Mouse (Mus musculus) lung, embryonic 16.5 days (tissue): Measurements from ENCODE around the gene Abhd14b. TPM values are rescaled to one million over a fixed set of nuclear protein-coding genes. Genes with fewer than 3 reads are reported as not detected.
"Not testable (repeated sequence)": the region's sequence is repeated elsewhere in the genome, so short reads cannot be mapped to it uniquely, and the experiment has no call there.

Source experiments
- ATAC-seq: fragments of 200-750 bp; cut with Nextera tagmentation; 2 replicates; pipeline ENCODE4 v1.8.0; 2017; ENCODE audit warnings: low read depth, mild to moderate bottlenecking, moderate library complexity
- H3K27ac ChIP-seq: fragments of 300-500 bp; sonication (generic); 2 replicates; pipeline ENCODE4 v1.5.1; 2014; ENCODE audit warnings: mild to moderate bottlenecking, control low read depth, low read length
- H3K27me3 ChIP-seq: fragments of 300-500 bp; sonication (generic); 2 replicates; pipeline ENCODE4 v1.6.1; 2014; ENCODE audit warnings: low read depth, low read length, mixed read lengths; ENCODE audit not compliant: control insufficient read depth, insufficient read depth
- H3K36me3 ChIP-seq: fragments of 300-500 bp; sonication (generic); 2 replicates; pipeline ENCODE4 v1.6.1; 2014; ENCODE audit warnings: low read length; ENCODE audit not compliant: control insufficient read depth, insufficient read depth
- H3K4me1 ChIP-seq: fragments of 300-500 bp; sonication (generic); replicated peaks from 2 replicates; pipeline ENCODE4 v1.6.1; 2014; ENCODE audit warnings: low read length, mixed read lengths; ENCODE audit not compliant: control insufficient read depth, insufficient read depth
- H3K4me2 ChIP-seq: fragments of 300-500 bp; sonication (generic); 2 replicates; pipeline ENCODE4 v1.6.1; 2014; ENCODE audit warnings: low read depth, low read length, control low read depth
- H3K4me3 ChIP-seq: fragments of 300-500 bp; sonication (generic); 2 replicates; pipeline ENCODE4 v1.5.1; 2014; ENCODE audit warnings: mild to moderate bottlenecking, low read length, control low read depth
- H3K9ac ChIP-seq: fragments of 300-500 bp; sonication (generic); 2 replicates; pipeline ENCODE4 v1.6.1; 2014; ENCODE audit warnings: low read length, control low read depth
- H3K9me3 ChIP-seq: fragments of 300-500 bp; sonication (generic); 2 replicates; pipeline ENCODE4 v1.6.1; 2016; ENCODE audit warnings: low read length; ENCODE audit not compliant: control insufficient read depth
- WGBS: fragments of 180-500 bp; shearing (Covaris S2); extraction: QIAGEN DNeasy Blood & Tissue Kit; methylation state at CpG from one replicate; pipeline ENCODE4 v1.1.7; 2014; 5-methylcytosine and 5-hydroxymethylcytosine counted together
- polyA plus RNA-seq: library from polyadenylated mRNA; unstranded; fragments of >200 nt; fragmentation: Nextera tagmentation; extraction: Ambion mirVana; gene quantifications from 2 replicates; pipeline ENCODE4 v1.2.1, GENCODE M21; 2015

Abhd14b gene
- polyA plus RNA-seq, 1 experiment from 2014 or later = 18.0 TPM

DNA sequence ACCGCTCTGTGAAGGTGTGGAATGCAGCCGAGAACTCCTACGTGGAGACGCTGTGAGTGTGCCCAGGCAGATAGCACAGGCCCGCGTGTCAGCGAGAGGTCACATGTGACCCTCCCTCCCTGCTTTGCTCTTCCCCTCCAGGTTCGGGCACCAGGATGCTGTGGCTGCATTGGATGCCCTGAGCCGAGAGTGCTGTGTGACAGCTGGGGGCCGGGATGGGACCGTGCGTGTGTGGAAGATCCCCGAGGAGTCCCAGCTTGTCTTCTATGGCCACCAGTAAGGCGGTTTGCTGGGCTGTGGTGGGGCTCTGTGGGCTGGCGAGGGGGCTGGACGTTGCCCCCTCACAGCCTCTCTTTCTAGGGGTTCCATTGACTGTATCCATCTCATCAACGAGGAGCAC lies 36.3 kb downstream of the Abhd14b start:
- no peak overlapping the region for H3K4me3 ChIP-seq
- H3K4me1 ChIP-seq = no peaks in the 10 kb centered on the region
- no peaks in the 10 kb centered on the region for H3K27me3 ChIP-seq
- H3K36me3 ChIP-seq = peaks cover 17% of the 10 kb centered on the region
- ATAC-seq = no peak
- no peak overlapping the region for H3K27ac ChIP-seq
- no peaks in the 10 kb centered on the region for H3K9me3 ChIP-seq
- H3K4me2 ChIP-seq = no peak overlapping the region
- WGBS = 88% methylated on average over 17 of the region's 17 CpGs
- H3K9ac ChIP-seq = no peak overlapping the region

DNA sequence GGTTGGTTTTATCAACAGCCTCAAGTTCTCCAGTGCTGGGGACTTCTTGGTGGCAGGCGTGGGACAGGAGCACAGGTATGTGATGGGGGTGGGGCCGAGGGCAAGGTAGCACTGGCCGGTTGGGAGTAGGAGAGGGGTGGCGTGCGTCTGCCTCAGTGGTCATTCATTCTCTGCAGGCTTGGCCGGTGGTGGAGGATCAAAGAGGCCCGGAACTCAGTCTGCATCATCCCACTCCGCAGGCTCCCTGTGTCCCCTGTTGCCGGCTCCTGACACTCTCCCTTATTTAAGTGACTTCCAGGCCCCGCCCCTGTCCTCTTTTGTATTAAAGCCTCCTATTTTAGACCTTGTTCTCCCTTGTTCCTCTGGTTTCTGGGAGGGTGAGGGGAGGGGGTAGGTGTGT lies 37.8 kb downstream of the Abhd14b start:
- Histone ChIP-seq H3K4me2 (no peak overlapping the region), H3K9ac (no peak overlapping the region), H3K27ac (no peak overlapping the region), H3K36me3 (peaks cover 17% of the 10 kb centered on the region), H3K4me3 (no peak overlapping the region), H3K27me3 (no peaks in the 10 kb centered on the region), H3K9me3 (no peaks in the 10 kb centered on the region), H3K4me1 (no peaks in the 10 kb centered on the region)
- 85% methylated on average over 10 of the region's 10 CpGs for WGBS
- no peak for ATAC-seq

DNA sequence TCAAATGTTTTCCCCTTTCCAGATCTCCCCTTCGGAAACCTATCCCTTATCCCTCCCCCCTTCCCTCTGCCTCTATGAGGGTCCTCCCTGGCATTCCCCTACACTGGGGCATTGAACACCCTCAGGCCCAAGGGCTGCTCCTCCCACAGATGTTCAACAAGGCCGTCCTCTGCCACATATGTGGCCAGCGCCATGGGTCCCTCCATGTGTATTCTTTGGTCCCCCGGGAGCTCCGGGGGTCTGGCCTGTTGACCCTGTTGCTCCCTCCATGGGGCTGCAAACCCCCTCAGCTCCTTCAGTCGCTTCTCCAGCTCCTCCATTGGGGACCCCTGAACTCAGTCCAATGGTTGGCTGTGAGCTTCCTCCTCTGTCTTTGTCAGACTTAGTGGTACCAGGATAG lies 40.3 kb downstream of the Abhd14b start:
- not testable (repeated sequence) for H3K9me3 ChIP-seq, H3K4me1 ChIP-seq, H3K27ac ChIP-seq, H3K27me3 ChIP-seq, H3K4me3 ChIP-seq, H3K4me2 ChIP-seq, H3K9ac ChIP-seq, ATAC-seq
- 83% methylated on average over 6 of the region's 6 CpGs for WGBS
- H3K36me3 ChIP-seq = peaks cover 13% of the 10 kb centered on the region

DNA sequence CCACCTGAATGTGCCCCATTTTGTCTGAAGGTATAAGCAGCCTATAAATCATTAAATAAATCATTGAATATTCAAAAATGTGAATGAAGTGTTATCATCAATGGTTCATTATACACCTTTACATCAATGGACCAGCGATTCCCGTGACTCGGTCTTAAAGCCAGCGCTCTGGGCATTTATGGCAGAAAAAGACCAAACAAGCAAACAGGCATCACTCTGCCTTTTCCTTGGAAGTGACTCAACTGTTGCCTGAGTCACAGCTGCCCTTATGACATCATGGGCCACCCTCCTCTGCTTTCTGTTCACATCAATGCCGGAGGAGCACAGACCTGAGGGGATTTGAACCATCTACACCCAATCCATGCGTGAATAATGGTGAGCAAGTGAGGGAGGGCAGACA lies 52.4 kb downstream of the Abhd14b start, which contains the start of gene Iqcf1:
Iqcf1 (plus strand) TSS at position 301 of the 400 bp plus-strand sequence.
- WGBS = 84% methylated on average over 6 of the region's 6 CpGs
- no peaks in the 10 kb centered on the region for H3K9me3 ChIP-seq
- no peaks in the 10 kb centered on the region for H3K36me3 ChIP-seq
- no peak within 1 kb of the TSS for H3K9ac ChIP-seq
- no peaks in the 10 kb centered on the region for H3K4me1 ChIP-seq
- no peak within 1 kb of the TSS for H3K27ac ChIP-seq
- H3K4me3 ChIP-seq = no peak within 1 kb of the TSS
- no peak for ATAC-seq
- H3K4me2 ChIP-seq = no peak within 1 kb of the TSS
- H3K27me3 ChIP-seq = no peaks in the 10 kb centered on the region

DNA sequence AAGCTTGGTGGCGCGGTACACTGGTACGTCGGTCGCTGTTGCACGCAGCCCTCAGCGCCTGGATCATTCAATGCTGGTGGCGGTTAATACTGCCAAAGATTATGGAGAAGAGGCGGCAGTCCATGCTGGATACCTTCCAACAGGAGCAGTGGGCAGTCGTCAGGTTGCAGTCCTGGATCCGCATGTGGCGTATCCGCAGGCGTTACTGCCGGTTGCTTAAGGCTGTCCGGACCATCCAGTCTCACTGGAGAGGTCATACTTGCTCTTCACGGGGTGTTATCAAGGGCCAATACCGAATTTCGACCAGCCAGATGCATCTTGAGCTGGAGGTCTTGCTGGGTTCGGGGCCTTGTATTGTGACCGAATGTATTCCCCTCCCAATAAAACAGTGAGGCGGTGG lies 54.6 kb downstream of the Abhd14b start:
- H3K9ac ChIP-seq = no peak overlapping the region
- no peak for ATAC-seq
- 86% methylated on average over 22 of the region's 22 CpGs for WGBS

More for the DNA sequence above, 54.6 kb downstream of the Abhd14b start:
- Histone ChIP-seq H3K27ac (no peak overlapping the region), H3K4me1 (no peaks in the 10 kb centered on the region), H3K27me3 (no peaks in the 10 kb centered on the region), H3K4me2 (no peak overlapping the region), H3K9me3 (no peaks in the 10 kb centered on the region), H3K36me3 (no peaks in the 10 kb centered on the region), H3K4me3 (no peak overlapping the region)

Other genes with a start within 250 kb of the Abhd14b start
- gene Ppm1m, start 247.7 kb upstream of the Abhd14b start, polyA plus RNA-seq = 53.1 and 56.7 TPM in 2 replicates
- gene Twf2, start 244.4 kb upstream of the Abhd14b start, polyA plus RNA-seq = 69.8 and 69.9 TPM in 2 replicates
- gene Tlr9, start 224.9 kb upstream of the Abhd14b start, polyA plus RNA-seq = 0.11 TPM in 1 of 2 replicates, not detected in the other
- 139 and 145 TPM in 2 replicates for gene Alas1, start 198.8 kb upstream of the Abhd14b start, polyA plus RNA-seq
- gene Poc1a, start 166.4 kb upstream of the Abhd14b start, polyA plus RNA-seq = 32.3 and 32.4 TPM in 2 replicates
- gene Dusp7, start 78.8 kb upstream of the Abhd14b start, polyA plus RNA-seq = 12.9 and 13.7 TPM in 2 replicates
- gene Rpl29, start 18.0 kb upstream of the Abhd14b start, polyA plus RNA-seq = 951 and 977 TPM in 2 replicates
- gene Acy1, start 9.1 kb upstream of the Abhd14b start, polyA plus RNA-seq = 25.0 and 29.7 TPM in 2 replicates
- gene Abhd14a, start 219 bp downstream of the Abhd14b start, polyA plus RNA-seq = 52.8 and 56.0 TPM in 2 replicates
- gene Pcbp4, start 5.8 kb downstream of the Abhd14b start, polyA plus RNA-seq = 58.6 and 60.7 TPM in 2 replicates
- gene Gpr62, start 18.5 kb downstream of the Abhd14b start, polyA plus RNA-seq = 0.18 TPM in 2 replicates
- gene Rrp9, start 28.5 kb downstream of the Abhd14b start, polyA plus RNA-seq = 39.4 and 39.8 TPM in 2 replicates
- 4.7 and 6.0 TPM in 2 replicates for gene Parp3, start 29.5 kb downstream of the Abhd14b start, polyA plus RNA-seq
- gene Iqcf1, start 52.5 kb downstream of the Abhd14b start, polyA plus RNA-seq = not detected in 2 replicates
- not detected in 2 replicates for gene Iqcf5, start 67.1 kb downstream of the Abhd14b start, polyA plus RNA-seq
- gene Iqcf3, start 114.2 kb downstream of the Abhd14b start, polyA plus RNA-seq = not detected in 2 replicates
- not detected in 2 replicates for gene Iqcf4, start 123.5 kb downstream of the Abhd14b start, polyA plus RNA-seq
- not detected in 2 replicates for gene Iqcf6, start 179.1 kb downstream of the Abhd14b start, polyA plus RNA-seq
- gene Grm2, start 208.6 kb downstream of the Abhd14b start, polyA plus RNA-seq = not detected in 2 replicates
- gene Tex264, start 238.5 kb downstream of the Abhd14b start, polyA plus RNA-seq = 53.4 and 54.5 TPM in 2 replicates